ENCODE assay signal across 19 mouse cellular contexts in the genomic region with DNA sequence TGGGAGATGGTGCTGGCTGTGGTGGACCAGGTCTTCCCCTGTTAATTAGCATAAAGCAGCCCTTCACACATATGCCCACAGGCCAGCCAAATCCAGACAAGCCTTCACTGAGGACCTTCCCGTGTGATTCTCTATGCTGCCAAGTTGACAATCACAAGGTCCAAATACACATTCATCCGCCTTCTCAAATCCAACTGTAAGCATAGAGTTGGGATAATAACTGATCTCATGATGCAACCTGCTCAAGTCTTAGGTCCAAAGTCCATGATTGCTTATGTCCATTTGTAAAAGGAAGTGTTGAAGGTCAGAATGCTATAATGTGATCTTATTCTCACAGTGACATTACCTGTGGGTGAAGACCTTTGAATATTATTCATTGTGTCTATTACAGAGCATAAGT.
"Had no signal": no experiment of that assay in that cellular context is flagged by ENCODE, and none has a peak within 500 bp of the region (broad histone marks: within the 10 kb centered on the region; RNA-seq: fewer than 3 reads in every experiment).

No protein-coding gene starts in this region.

- ATAC-seq: hindbrain, embryonic 16.5 days; midbrain, embryonic 15.5 days had no signal

- DNase-seq: kidney, adult 11 months; kidney, postnatal 25 days; left cerebral cortex, postnatal 4 days; liver, embryonic 13.5 days; lung, adult 2 months; lung, postnatal 14 days; lung, postnatal 4 days; right cerebral cortex, adult 18-20 months; right cerebral cortex, postnatal 25 days; thymus, adult 18-20 months; thymus, postnatal 14 days; thymus, postnatal 4 days had no signal

- H3K4me2 ChIP-seq: limb, embryonic 12.5 days; limb, embryonic 15.5 days; liver, embryonic 13.5 days; midbrain, embryonic 12.5 days; midbrain, embryonic 15.5 days; neural tube, embryonic 12.5 days; neural tube, embryonic 15.5 days had no signal

- H3K9ac ChIP-seq: limb, embryonic 12.5 days; limb, embryonic 15.5 days; liver, embryonic 13.5 days; midbrain, embryonic 12.5 days; midbrain, embryonic 15.5 days; neural tube, embryonic 12.5 days; neural tube, embryonic 15.5 days had no signal

- H3K36me3 ChIP-seq: limb, embryonic 12.5 days; limb, embryonic 15.5 days; liver, embryonic 13.5 days; midbrain, embryonic 12.5 days; midbrain, embryonic 15.5 days; neural tube, embryonic 12.5 days; neural tube, embryonic 15.5 days had no signal

- H3K9me3 ChIP-seq: limb, embryonic 12.5 days; limb, embryonic 15.5 days; liver, embryonic 13.5 days; midbrain, embryonic 12.5 days; midbrain, embryonic 15.5 days; neural tube, embryonic 12.5 days; neural tube, embryonic 15.5 days had no signal

- H3K4me3 ChIP-seq: limb, embryonic 12.5 days; limb, embryonic 15.5 days; liver, embryonic 13.5 days; midbrain, embryonic 12.5 days; midbrain, embryonic 15.5 days; neural tube, embryonic 12.5 days; neural tube, embryonic 15.5 days had no signal

- H3K4me1 ChIP-seq: liver, embryonic 13.5 days; midbrain, embryonic 12.5 days; midbrain, embryonic 15.5 days; neural tube, embryonic 12.5 days; neural tube, embryonic 15.5 days had no signal

- H3K27me3 ChIP-seq: limb, embryonic 12.5 days; limb, embryonic 15.5 days; liver, embryonic 13.5 days; midbrain, embryonic 12.5 days; midbrain, embryonic 15.5 days; neural tube, embryonic 12.5 days; neural tube, embryonic 15.5 days had no signal

- H3K27ac ChIP-seq: limb, embryonic 12.5 days; limb, embryonic 15.5 days; liver, embryonic 13.5 days; midbrain, embryonic 12.5 days; midbrain, embryonic 15.5 days; neural tube, embryonic 12.5 days; neural tube, embryonic 15.5 days had no signal
